Mouse (Mus musculus) adrenal gland, adult 8-10 months (tissue): ENCODE measurements at regions not wholly inside any gene's neighbourhood (a gene's known extent, or its start where the extent isn't known, plus 50 kb on each side); places are given as distances from the start of the nearest gene placed in this dataset.
"Not testable (repeated sequence)": the region's sequence is repeated elsewhere in the genome, so short reads cannot be mapped to it uniquely, and the experiment has no call there.

Experiments used
- DNase-seq: peaks from one replicate; pipeline ENCODE4 v3.0.0; 2022

DNA sequence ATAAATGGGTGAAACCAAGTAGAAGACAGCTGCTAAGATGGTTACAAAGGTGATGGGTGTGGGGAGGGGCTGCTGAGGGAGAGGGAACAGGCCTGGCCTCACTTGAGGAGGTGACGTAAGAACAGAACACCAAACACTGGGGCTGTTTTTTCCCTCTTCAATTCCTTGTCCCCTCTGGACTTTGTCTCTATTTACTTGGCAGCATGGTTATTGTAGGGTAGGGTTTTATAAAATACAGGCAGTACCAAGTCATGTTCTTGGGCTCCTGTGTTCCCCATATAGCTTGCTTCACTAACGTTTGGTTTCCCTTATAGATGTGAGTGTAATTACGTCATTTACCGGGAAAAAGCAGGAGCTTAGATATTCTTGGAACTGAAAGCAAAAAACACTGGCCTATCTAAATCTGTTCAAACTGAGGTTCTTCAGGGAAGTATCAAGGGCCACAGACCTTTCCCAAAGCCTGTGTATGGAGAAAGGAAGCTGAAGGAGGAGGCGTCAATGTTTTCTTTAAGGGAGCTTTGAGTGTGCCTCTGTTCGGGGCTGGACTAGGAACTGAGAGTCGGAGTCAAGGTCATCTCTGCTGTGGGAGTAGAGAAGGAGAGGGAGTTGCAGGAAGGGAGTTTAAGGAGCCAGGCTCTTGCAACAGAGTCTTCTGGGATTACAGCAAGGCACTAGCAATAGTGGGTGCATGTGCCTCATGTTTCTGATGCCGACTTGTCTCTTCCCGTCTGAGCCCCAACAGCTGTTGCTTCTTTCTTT, 85.1 kb upstream of the Atp1b1 start:
- DNase-seq = no peak

DNA sequence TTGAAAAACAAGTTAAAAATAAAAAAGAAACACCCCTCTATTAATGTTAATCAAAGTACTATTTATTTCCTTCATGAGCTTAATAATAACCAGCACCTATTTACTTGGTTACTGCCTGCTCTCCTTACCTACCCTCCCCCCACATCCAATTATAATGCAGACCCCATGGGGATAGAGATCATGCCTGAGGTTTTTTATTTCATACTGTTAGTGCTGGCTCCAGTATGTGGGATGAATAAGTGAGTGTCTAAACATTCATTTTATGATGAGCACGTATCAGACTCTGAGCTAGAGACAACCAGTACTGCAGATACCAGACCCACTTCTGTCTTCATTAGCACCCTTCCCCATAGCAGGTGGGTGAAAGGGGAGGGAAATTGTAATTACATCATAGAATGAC, 83.6 kb upstream of the Atp1b1 start:
- DNase-seq = no peak

DNA sequence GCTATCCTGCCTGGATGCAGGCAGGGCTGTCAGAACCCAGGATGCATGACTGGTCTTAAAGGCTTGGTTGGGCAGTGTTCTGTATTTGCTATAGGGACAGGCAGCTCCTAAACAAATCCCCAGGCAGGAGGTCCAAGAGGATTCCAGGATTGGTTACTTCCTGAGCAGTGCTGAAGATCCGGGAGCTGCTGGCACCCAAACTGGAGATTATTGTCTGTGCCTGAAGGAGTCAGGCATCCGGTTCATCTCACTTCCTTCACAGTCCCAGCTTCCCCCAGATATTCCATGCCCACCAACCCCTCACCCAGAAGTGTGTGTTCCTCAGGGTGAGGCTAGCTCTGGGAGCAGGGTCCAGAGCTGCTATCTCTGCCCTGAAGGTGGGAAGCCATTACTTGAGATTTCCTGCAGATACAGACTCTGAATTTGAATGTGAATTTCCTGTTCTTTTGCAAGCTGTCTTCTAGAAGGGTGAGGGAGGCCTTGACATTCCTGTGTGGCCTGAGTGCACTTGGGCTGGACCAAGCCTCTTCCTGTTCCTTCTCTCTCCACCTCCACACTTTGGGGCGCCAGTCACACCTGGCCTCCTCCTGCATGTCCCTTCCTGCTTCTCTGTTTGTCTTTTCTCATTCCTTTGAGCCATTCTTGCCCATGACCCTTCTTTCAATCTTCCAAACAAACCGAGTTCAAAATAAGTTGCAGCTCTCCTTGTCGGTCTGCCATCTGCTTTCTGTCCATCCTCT, 80.3 kb upstream of the Atp1b1 start:
- no peak for DNase-seq

DNA sequence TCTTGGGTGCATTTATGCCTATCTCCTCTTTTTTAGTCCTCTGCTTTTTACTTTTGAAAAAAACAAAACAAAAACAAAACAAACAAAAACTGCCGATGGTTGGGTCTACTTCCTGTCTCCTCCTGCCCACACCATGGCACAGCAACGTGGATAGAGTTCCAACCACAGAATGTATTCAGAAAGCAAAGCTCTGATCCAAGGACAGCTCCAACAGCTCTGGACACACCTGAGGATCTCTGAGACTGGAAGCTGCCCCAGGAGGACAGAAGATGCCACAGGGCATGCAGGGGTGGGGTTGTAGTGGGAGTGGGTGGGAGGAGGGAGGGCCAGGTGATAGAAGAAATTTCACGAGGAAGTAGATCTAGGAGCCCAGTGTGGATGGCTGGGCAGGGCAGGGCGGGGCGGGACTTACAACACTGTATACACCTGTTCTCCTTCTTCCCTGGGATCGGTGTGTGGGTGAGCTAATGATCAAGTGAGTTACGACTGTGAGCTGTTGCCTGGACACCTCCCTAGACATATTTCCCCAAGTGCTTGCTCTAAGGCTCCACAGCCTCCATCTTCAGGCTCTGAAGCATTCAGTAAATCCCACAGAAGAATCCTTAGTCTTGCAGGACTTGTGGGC, 79.3 kb upstream of the Atp1b1 start:
- no peak for DNase-seq

DNA sequence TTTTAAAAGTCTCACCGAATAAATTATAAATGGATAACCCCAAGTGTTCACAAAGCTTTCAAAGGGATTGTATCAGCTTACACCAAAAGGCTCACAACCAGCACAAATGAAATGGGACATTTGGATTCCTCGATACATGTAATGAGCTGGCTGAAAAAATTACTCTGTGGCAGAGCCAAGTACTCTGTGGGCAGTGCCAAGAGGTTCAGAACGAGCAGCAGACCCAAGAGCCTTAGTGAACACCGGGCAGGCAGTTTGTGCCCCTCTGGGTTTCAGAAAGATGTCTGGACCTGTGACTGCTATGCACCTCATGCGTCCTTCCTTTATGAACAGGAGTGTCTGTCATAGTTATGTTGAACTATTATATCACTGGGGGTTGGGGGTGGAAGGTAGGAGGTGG, 74.0 kb upstream of the Atp1b1 start:
- no peak for DNase-seq

DNA sequence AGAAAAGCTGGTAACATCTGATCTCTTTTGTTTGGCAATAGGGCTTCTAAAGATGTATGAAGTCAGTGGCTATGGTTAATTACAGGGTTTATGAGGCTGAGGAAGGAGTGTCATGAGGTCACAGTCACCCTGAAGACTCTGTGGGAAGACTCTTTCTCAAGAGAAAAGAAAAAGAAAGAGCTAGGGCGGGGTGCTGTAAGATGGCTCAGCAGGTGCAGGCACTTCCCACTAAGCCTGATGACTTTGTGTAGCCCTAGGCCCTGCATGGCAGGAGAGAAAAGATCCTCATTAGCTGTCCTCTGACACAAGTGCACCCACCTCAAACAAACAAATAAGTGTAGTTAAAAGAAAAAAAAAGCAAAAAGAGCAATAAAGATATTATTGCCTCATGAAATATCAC, 73.6 kb upstream of the Atp1b1 start:
- no peak for DNase-seq

DNA sequence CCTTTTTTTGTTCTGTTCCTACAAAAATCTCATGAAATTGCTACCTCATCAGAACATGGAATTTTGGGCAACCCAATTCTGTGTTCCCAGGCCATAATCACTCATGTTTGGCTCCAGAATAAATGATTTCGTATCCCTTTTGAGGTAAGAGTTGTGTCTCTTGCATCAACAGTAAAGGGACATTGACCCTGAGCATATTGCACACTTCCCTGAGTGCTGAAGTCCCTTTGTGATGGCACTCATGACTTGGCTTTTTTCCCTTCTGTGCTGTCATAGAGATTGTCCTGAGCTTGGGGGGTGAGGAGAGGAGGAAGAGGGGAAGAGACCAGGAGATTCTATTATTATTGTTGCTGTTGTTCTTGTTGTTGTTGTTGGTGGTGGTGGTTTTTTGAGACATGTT, 68.6 kb upstream of the Atp1b1 start:
- DNase-seq = no peak

DNA sequence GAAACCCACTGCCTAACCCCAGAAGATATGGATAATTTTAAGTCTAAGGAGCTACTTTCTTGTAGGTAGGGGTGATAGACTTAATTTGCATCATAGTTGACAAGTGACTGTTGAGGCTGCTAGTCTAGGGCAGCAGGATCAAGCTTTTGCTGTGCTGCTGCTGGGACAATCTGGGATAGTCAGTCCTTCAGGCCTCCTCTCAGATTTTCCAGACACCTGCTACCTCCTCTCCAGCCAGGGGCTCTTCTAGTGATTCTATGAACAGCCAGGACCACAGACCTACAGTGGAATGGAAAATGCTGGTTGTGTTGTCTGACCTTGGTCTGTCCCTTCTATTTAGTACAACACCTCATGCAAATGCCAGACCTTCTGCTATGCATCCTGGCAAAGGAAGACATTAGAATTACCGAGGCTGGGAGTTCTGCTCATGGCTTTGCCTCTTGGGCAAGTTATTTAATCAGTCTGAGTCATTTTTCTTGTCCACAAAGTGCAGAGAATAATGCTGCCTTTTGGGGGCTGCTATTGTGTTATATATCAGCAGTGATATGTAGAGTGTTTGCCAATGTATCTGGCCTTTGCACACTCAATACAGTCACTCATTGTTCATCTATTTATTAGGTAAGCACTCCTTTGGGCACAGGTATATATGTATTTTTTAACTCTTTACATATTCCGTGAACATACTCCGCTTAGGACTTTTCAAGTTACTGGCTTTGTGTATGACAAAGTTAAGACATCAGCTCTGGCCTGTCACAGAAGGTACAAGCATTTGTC, 64.4 kb upstream of the Atp1b1 start:
- DNase-seq = no peak

DNA sequence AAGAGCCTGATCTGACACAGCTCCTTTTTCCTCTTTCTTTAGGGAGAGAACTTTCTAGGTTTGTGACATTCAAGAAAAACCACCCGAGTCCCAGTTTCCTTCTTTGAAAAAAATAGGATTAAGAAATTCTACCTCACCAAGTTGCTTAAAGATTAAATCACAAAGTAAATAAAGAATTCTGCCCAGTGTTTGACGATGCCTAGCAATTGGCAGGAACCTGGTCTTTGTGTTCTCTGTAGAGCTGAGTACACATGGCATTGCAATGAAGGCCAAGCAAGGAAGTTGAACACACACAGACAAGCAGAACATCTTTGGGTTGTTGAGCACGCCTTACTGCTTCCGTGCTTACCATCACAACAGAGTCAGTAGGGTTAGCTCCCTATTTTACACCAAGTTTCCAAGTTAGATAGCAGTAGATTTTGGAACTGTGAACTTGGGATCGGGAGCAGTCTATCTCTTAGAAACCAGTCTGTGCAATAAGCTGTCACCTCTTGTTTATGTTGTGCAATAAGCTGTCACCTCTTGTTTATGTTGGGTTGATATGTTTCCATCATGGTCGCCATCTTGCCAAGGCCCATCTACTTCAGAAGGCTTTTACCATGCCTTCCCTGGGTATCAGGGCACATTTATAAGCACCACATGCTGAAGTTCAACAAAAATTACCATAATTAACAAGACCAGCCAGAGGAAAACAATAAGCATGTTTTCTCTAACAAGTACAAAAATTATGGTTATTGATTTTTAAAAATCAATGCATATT, 63.4 kb upstream of the Atp1b1 start:
- no peak for DNase-seq

DNA sequence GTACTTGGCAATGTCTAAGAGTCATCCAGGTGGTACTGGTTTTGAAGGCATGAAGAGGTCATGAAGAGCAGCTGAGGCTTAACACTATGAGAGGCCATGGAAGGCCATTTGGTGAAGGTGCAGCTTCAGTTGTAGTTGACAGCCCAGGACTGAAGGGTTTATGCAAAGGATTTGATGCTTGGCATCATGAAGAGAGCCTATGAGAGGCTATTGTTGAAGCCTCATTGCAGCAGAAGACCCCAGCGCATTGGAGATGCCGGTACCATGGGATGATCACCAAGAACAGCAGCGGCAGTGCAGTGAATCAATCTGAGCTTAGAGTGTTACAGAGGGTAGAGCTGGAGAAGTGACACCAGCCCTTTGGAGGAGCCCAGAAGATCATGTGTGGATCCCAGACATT, 60.7 kb upstream of the Atp1b1 start:
- DNase-seq = no peak

DNA sequence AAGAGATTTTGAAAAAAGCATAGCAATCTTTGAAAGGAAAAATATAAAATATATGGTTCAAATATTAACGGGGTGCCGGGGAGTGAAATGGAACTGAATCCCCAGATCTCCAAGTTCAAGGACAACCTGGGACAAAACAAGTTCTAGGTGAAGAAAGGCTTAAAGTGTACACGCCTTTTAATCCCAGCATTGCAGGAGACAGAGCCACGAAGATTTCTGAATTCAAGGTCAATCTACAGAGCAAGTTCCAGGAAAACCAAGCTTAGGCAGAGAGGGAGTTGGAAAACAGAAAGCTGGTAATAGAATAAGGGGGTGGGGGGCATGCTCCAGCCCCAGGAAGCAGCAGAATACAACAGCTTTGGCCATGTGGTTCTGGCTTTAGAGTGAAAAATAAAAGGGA, 60.2 kb upstream of the Atp1b1 start:
- no peak for DNase-seq

DNA sequence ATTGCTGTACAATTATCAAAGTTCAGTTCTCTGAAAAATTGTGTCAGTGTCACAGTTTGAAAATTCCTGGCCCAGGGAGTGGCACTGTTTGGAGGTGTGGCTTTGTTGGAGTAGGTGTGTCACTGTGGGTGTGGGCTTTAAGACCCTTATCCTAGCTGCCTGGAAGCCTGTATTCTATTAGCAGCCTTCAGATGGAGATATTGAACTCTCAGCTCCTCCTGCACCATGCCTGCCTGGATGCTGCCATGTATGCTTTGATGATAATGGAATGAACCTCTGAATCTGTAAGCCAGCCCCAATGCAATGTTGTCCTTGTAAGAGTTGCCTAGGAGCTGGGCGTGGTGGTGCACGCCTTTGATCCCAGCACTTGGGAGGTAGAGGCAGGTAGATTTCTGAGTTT, 59.2 kb upstream of the Atp1b1 start:
- not testable (repeated sequence) for DNase-seq

DNA sequence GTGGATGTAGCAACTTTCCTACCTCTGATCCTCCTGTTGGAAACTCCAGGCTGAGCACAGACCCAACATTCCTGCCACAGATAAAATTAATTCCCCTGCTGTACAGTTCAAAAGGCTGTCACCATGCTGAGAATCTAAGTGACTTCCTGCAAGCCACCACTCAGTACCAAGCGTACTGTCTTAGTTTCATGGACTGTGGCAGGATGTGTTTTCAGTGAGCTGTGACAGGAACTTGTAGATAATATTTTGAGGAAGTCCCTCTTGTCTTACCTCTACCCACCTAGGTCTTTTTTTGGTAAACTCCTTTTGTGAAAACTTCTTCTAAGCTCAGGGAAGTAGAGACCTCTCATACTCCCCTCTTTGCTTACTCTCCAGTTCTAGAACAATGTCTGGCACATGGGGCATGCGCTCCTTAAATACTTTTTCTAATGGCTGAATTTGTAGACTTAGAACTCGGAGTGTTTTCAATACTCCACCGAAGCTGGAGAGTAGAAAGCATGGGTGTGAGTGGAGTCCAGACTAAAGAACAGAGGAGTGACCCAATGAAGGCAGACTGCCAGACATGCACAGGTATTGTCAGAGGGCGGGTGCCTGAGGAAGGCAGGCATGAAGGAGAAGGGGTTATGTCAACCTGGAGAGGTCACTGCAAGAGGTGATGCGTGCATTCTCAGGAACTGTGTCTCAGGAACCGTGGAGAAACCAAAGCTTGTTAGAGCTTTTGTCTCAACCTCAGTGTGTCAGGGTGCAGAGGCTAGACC, 53.7 kb upstream of the Atp1b1 start:
- no peak for DNase-seq

DNA sequence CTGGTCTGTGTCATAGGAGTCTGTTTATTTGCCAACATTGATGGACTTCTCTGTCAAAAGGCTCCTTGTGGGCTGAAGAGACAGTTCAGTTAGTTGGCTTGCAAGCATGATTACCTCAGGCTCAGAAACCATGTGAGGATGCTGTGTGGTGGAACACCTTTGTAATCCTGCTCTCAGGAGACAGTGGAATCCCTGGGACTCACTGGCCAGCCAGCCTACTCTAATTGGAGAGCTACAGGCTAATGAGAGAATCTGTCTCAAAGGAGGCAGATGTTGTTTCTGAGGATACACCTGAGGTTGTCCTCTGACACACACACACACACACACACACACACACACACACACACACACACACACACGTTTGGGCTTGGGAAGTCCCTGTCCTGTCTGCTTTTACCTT, 51.1 kb upstream of the Atp1b1 start:
- no peak for DNase-seq

DNA sequence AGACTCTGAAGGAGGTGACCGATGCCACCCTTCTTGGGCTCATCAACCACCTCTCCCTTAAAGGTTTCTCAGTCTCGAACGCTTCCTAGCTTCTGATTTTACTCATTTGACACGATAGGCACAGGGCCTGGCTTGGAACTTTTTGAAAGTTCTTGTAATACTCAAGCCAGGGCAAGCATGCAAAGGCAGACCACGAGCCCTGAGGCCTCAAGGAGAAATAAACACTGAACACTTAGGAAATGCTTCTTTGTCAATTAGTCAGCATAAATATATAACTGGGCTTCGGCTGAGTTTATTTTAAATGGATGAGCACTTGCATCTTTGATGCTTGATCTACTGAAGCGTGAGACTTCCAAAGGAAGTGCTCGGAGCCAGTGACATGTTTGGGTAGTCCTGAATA, 50.4 kb upstream of the Atp1b1 start:
- DNase-seq = no peak

DNA sequence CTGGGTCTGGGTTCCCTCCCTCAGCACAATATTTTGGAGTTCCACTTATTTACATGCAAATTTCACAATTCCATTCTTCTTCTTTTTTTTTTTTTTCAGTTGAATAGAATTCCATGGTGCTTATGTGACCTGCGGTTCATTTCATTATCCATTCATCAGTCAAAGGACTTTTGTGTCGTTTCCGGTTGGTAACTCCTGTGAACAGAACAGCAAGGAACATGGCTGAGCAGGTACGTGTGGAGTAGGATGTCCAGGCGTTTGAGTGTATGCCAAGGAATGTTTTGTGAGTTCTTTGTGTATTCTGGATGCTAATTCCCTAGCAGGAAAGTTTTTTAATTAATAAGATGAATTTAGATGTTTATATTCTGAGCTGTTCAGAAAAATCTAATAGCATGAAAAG, 50.0 kb upstream of the Atp1b1 start:
- no peak for DNase-seq
